Mouse (Mus musculus): ENCODE data around the gene Ddx11.

The Ddx11 gene

GRCm38 (mm10) chr17:66123066-66123815, at the start of gene Ddx11:
Gene Ddx11, plus strand, starts transcription at chr17:66123520.
- peak; percentile 96 for DNase-seq (ENCODE audit: low read depth)

- peak; percentile 52 for DNase-seq (ENCODE audit: low read depth)
These were observed 49.3 kb upstream of the Ddx11 start for GRCm38 (mm10) chr17:66073971-66074370.

GRCm38 (mm10) chr17:66075827-66076173, 47.5 kb upstream of the Ddx11 start:
- no peak for DNase-seq (ENCODE audit: low read depth)

DNA sequence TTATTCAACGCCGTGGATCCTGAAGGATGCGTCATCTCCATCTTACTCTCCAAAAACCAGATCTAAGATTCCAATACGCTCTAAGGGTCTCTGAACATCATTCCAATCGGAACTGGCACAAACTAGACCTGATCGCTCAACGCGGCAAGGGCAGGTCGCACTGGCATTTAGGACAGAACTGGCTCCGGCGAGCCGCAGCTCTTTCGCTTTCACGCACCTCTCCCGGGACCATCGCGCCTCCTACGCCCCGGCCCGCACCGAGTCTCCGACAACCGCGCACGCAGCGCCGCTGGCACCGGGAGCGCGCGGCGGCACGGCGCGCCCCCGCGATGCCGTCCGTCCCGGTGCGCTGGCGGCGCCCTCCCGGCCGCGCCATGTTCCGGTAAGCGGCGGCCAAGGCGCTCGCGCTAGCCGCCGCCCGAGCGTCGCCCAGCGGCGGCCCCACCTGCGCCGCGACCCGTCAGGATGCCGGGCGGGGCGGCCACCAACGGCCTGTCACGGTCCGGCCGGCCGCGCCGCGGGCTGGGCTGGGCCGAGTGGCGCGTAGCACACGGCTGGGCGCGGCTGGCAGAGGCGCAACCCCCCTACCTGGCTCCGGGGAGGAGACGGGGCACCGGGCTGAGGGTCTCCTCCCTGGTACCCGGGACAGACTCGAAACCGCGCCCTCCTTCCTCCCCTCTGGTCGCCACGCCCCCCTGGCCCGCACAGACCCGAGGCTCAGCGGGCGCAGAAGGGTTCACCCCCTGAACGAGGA, 47.0 kb upstream of the Ddx11 start:
- peak; percentile 65 for DNase-seq (ENCODE audit: low read depth)

DNA sequence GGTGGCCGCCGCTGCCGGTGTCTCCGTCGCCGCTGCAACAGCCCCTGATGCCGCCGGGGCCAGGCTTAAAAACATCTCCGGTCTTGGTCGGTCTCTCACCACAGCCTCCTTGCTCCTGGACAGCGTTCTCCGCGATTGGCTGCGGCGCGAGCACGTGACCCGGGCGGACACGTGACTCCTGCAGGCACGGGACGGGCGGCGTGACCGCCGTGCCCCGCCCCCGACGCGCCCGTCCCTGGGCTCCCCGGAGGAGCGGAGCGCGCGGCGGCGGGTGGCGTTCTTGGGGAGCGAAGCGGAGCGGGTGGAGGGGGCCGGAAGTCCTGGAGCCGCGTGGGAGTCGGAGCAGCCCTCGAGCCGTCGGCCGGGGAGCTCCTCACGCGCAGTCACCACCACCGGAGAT, 46.4 kb upstream of the Ddx11 start, which contains the start of gene Ankrd12:
TSS of gene Ankrd12 (minus strand) at position 156 of the 400 bp plus-strand sequence.
- peak; percentile 95 for DNase-seq (ENCODE audit: low read depth)

DNA sequence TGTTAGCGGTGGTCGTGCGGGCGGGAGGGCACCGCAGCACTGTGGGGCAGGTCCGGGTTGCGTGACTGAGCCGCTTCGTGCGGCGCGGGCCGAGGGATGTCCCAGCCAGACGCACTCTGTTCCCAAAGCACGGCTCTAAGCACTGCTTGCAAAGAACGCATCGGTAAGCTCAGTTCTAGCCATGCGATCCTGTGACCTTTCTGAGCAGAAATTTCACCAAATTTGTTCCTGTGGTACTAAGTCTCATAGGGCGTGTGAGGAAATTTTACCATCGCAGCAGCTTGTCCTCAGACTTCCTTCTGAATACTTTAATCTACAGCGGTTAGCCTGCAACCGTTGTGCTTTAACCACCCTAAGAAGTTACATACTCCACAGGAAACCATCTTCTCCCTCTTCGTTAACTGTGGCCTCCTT, 45.9 kb upstream of the Ddx11 start:
- DNase-seq (ENCODE audit: low read depth) = peak; percentile 67

- no peak for DNase-seq (ENCODE audit: low read depth)
These were observed 38.8 kb upstream of the Ddx11 start for GRCm38 (mm10) chr17:66084486-66084885.

DNA sequence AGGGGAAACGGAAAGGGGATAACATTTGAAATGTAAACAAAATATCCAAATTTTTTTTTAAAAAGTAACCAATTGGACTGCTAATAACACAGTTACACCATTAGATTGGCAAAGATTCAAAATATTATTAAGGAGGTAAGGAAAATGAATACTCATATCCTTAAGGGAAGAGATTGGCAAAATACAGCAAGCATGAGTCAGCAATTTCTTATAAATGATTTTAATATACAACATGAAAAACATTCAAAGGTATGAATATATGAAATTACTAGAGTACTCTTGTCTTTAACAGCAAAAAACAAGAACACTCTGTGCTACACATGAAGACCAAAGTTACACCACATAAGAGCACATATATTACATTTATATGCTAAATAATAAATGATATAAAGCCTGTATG, 38.3 kb upstream of the Ddx11 start:
- DNase-seq (ENCODE audit: low read depth) = no peak

- DNase-seq (ENCODE audit: low read depth) = no peak
These were observed 33.1 kb upstream of the Ddx11 start for GRCm38 (mm10) chr17:66090251-66090650.

GRCm38 (mm10) chr17:66091392-66091791, 31.9 kb upstream of the Ddx11 start:
- no peak for DNase-seq (ENCODE audit: low read depth)

GRCm38 (mm10) chr17:66092065-66092464, 31.3 kb upstream of the Ddx11 start:
- DNase-seq (ENCODE audit: low read depth) = no peak

DNA sequence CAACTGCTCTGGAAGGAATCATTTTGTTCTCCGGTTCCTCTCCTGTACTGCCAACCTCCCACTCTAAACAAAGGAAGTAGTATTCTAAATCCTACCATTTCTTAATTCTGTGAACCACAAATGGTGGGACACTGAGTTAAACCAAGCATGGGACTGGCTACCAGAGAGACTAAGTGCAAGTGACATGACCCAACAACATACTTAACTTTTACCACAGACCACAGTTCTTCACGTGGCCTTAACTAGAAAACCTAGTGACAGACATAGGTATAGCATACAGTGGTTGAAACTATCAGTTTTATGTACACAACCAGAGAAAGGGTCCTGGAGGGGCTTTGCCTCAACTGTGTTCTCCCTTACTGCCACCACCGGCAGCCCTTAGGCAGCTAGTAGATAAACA, 30.7 kb upstream of the Ddx11 start:
- no peak for DNase-seq (ENCODE audit: low read depth)

DNA sequence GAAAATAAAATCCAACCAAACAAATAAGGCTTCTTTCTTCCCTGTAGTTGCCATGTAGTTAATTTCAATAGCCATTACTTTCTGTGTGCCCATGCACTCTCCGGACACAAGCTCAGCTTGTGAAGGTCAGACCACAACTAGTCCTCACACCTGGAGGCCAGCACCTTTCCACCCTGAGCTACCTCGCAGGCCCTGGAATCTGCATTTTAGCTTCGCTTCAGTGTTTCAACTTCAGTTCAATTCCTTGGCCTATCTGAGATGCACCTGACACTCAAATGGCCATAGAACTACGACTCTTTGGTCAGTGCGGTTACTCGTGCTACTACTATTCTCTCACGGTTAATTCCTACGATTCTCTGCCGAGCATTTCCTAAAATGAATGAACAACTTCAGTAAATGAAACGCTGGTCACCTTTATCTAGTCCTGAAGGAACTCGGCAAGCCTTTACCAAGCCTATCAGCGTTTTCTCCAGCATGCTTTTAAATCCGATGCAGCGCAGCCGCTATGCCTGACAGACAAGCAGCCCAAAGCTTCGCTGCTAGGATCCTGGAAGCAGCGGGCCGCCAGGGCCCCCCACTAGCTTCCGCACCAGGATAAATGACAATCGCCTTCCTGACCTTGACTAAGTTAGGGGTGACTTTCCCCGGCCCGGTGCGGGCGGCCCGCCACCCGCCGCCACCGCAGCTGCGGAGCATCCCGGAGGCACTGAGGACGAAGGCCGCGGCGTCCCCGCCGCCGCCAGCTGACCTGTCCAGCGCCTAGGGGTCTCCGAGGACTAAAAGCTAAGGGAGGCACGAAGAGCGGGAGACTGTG, 22.5 kb upstream of the Ddx11 start:
- DNase-seq (ENCODE audit: low read depth) = no peak

DNA sequence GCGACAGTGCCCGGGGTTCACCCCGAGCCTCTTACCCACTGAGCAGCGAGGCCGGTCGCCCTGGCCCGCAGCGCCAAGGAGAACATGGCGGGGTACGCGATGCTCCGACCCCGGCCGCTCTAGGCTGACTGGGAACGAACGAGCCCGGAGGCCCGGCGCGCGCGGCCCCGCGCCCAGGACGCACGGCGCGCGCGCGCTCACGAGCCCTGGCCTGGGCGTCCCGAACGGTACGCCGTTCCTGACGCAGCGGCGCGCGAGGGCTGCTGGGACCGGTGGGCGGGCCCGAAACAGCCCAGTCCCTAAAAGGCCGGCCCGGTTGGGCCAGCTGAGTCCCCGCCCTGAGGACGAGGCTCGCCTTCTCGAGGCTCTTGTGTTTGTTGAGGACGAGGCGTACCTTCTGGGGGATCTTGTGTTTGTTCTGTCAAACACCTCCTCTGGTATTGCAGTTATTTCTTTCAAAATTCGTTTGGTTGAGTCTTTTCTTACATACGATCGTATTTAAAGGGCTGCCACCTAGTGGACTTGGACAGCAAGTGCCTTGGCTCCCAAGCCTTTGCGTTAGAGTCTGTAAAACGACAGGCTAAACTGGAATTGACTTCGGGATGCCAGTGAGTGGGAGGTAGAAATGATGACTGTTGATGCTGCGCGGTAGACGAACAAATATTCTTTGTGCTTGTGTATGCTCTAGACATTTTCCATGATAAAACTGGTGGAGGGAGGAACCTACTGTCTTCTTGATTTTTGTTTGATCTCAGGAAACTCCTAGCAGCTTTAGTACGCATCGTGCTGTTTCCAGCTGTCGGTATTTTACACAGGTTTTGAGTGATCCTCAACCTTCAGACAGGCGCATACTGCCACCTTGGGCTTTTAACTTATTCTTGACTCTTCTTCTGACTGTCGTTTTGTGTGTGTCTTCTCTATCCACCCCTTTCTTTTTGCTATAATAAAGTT, 21.7 kb upstream of the Ddx11 start, which contains the start of gene Ndufv2:
TSS of gene Ndufv2 (minus strand) at position 180 of the 951 bp plus-strand sequence.
- peak; percentile 98 for DNase-seq (ENCODE audit: low read depth)

DNA sequence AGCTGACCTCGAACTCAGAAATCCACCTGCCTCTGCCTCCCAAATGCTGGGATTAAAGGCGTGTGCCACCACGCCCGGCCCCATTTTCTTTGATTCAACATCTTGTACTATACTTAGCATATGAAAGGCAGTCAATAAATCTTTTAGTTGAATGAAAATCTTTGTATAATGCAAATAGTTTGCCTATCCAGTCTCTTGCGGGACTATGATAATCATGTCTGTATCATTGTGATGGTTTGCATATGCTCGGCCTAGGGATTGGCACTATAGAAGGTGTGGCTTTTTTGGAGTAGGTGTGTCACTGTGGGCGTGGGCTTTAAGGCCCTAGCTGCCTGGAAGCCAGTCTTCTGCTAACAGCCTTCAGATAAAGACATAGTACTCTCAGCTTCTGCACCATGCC, 19.2 kb upstream of the Ddx11 start:
- DNase-seq (ENCODE audit: low read depth) = no peak

DNA sequence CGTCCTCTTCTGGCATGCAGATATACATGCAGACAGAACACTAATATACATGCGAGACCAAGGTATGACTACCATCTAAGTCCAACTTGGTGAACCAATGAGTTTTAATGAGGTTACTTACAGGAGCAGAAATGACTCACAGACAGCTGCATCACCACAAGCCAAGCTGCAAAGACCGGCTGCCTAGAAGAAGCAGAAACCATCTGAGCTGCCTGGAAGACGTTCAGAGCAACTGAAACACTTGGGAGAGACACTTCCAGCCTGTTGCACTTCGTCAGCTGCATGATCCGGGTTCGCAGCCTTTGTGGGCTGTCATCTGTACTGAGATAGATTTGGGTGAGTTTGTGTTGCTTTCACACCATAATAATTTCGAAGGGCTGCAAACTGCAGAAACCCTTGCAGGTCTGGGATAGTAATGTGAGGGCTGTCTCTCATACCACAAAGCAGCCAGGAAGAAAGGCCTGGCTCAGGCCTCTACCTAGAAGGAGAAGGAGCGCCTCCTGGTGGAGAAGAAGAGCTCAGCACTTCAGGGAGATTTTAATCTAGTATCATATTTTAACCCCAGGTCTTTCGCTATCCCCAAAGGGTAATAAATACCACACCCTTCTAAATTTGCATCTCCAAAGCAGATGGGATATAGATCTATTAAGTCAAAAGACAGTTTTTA, 16.6 kb upstream of the Ddx11 start:
- DNase-seq (ENCODE audit: low read depth) = peak; percentile 87

- DNase-seq (ENCODE audit: low read depth) = no peak
These were observed 15.9 kb upstream of the Ddx11 start for GRCm38 (mm10) chr17:66107466-66107865.

GRCm38 (mm10) chr17:66108198-66108597, 15.1 kb upstream of the Ddx11 start:
- no peak for DNase-seq (ENCODE audit: low read depth)

GRCm38 (mm10) chr17:66110746-66111145, 12.6 kb upstream of the Ddx11 start:
- DNase-seq (ENCODE audit: low read depth) = peak; percentile 53

- peak; percentile 89 for DNase-seq (ENCODE audit: low read depth)
These were observed 11.8 kb upstream of the Ddx11 start, which contains the start of gene Washc1 for GRCm38 (mm10) chr17:66111402-66111959. Gene Washc1, plus strand, starts transcription at chr17:66111545.
